Comparison of ENCODE assay signal across 16 mouse cellular contexts in the genomic region with DNA sequence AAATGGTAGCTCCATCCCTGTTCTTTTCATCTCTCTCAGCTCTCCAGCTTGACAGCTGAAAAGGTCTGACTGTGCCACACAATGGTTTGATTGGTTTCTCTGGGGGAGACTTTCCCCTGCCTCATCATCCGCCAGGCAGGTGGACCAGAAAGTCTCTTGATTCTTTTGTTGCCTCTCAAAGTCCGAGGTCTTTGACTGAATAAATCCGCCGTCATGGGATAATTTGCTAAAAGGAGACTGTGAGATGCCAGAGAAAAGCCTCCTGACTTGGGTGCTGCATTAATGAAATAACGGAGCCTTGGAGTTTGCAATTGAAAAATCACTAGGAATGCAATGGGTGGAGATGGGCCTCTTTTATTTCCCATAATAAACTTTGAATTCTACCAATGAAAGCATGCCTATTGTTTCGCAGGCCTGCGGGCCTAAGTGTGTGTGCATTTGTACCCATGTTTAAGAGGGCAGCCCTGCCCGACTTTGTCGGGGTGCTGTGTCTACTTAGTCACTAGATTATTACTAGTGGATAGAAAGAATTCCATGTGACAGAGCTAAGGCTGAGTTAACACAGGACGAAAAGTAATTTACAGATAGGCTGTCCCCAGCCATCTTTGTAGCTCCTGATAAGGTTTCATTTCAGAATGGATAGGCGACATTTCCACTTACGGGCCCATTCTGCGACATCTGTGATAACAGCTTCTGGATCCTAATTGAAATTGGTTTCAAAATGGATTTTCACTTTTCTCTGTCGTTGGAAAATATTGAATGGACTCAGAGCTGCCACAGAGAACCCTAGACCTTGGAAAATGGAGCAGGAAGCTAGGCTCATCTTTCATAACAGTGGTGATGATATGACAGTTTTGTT. TPM values are rescaled to one million over a fixed set of nuclear protein-coding genes. Genes with fewer than 3 reads are reported as not detected.
DNase-seq lines count a peak whose midpoint lies in the region; ATAC-seq and TF ChIP-seq lines count a peak whose summit lies in the region.
"Had no signal": no experiment of that assay in that cellular context is flagged by ENCODE, and none has a peak within 500 bp of the region (broad histone marks: within the 10 kb centered on the region; RNA-seq: fewer than 3 reads in every experiment).

No protein-coding gene starts in this region.

- H3K9me3 ChIP-seq in forebrain, postnatal 0 days (ENCODE audit: low read length) = no peaks in the 10 kb centered on the region
- H3K9me3 ChIP-seq in midbrain, embryonic 10.5 days (replicated peaks) = no peaks in the 10 kb centered on the region
- no peaks in the 10 kb centered on the region for H3K9me3 ChIP-seq in neural tube, embryonic 12.5 days
- H3K9me3 ChIP-seq: liver, embryonic 13.5 days had no signal

- 21% methylated on average over 14 of the region's 14 CpGs for WGBS in forebrain, postnatal 0 days
- WGBS in midbrain, embryonic 10.5 days = 33% methylated on average over 14 of the region's 14 CpGs
- WGBS in neural tube, embryonic 12.5 days = 19% methylated on average over 14 of the region's 14 CpGs

- H3K4me1 ChIP-seq in forebrain, postnatal 0 days (ENCODE audit: insufficient read depth) = no peaks in the 10 kb centered on the region
- H3K4me1 ChIP-seq in midbrain, embryonic 10.5 days = peaks cover 91% of the 10 kb centered on the region
- H3K4me1 ChIP-seq in neural tube, embryonic 12.5 days = peaks cover 27% of the 10 kb centered on the region

- H3K36me3 ChIP-seq in forebrain, postnatal 0 days (ENCODE audit: insufficient read depth) = no peaks in the 10 kb centered on the region
- peaks cover 8% of the 10 kb centered on the region; the same call in 1 of the 2 replicates for H3K36me3 ChIP-seq in midbrain, embryonic 10.5 days
- H3K36me3 ChIP-seq in neural tube, embryonic 12.5 days = no peaks in the 10 kb centered on the region
- H3K36me3 ChIP-seq: liver, embryonic 13.5 days had no signal

- no peak for TF ChIP-seq CTCF in forebrain, postnatal 0 days (IDR thresholded peaks at IDR 0.05; ENCODE audit: low read depth)

- peak overlapping the region; percentile 24; the same call in 1 of the 2 replicates for H3K4me2 ChIP-seq in forebrain, postnatal 0 days (ENCODE audit: low read depth)
- peak overlapping the region; percentile 40 for H3K4me2 ChIP-seq in neural tube, embryonic 12.5 days (replicated peaks)
- H3K4me2 ChIP-seq: heart, embryonic 11.5 days; liver, embryonic 13.5 days had no signal

- peak; percentile 23; the same call in 1 of the 2 replicates for ATAC-seq in forebrain, postnatal 0 days
- ATAC-seq in neural tube, embryonic 12.5 days (ENCODE audit: low FRiP score, low read depth) = peak; percentile 66
- ATAC-seq: lung, postnatal 0 days had no signal

- no peak overlapping the region for H3K27ac ChIP-seq in forebrain, postnatal 0 days (ENCODE audit: low read depth, low read length)
- H3K27ac ChIP-seq in midbrain, embryonic 10.5 days (replicated peaks) = peak overlapping the region; percentile 74
- H3K27ac ChIP-seq in neural tube, embryonic 12.5 days = no peak overlapping the region
- H3K27ac ChIP-seq: liver, embryonic 13.5 days had no signal

- DNase-seq in embryo, embryonic 9.5 days (ENCODE audit: extremely low spot score) = peak; percentile 37
- peak; percentile 60 for DNase-seq in forebrain, postnatal 0 days
- peak; percentile 65 for DNase-seq in midbrain, embryonic 10.5 days (ENCODE audit: low spot score)
- DNase-seq in urinary bladder, adult 18-20 months (ENCODE audit: low spot score in 2 of 2) = no peak
- DNase-seq in c-Kit-positive CD71-positive TER-119-positive erythroid progenitor cells, embryonic 14.5 days (ENCODE audit: low spot score) = no peak
- no peak for DNase-seq in adrenal gland, adult 18-20 months (ENCODE audit: low spot score in 2 of 2)
- no peak for DNase-seq in spleen, adult 12 weeks (ENCODE audit: low spot score)
- DNase-seq: cerebellum, adult 2 months; heart, postnatal 4 days; kidney, adult 8-10 months; liver, embryonic 13.5 days; right cerebral cortex, postnatal 14 days had no signal

- no peak overlapping the region for H3K9ac ChIP-seq in forebrain, postnatal 0 days
- no peak overlapping the region for H3K9ac ChIP-seq in neural tube, embryonic 12.5 days
- H3K9ac ChIP-seq: liver, embryonic 13.5 days had no signal

- H3K4me3 ChIP-seq in forebrain, postnatal 0 days (ENCODE audit: low read depth, low read length) = no peak overlapping the region
- peak overlapping the region; percentile 32 for H3K4me3 ChIP-seq in midbrain, embryonic 10.5 days
- H3K4me3 ChIP-seq in neural tube, embryonic 12.5 days = no peak overlapping the region
- H3K4me3 ChIP-seq: liver, embryonic 13.5 days had no signal

- H3K27me3 ChIP-seq in forebrain, postnatal 0 days (ENCODE audit: insufficient read depth, low read length) = no peaks in the 10 kb centered on the region
- no peaks in the 10 kb centered on the region for H3K27me3 ChIP-seq in midbrain, embryonic 10.5 days (ENCODE audit: low read depth, poor library complexity, severe bottlenecking)
- no peaks in the 10 kb centered on the region for H3K27me3 ChIP-seq in neural tube, embryonic 12.5 days (replicated peaks)
- H3K27me3 ChIP-seq: liver, embryonic 13.5 days had no signal

RNA-seq across cellular contexts. Expression of gene Gli3, which starts 23.2 kb away (rescaled TPM):
- total RNA-seq in forebrain, postnatal 0 days (2014; rRNA removed) = 4.2 and 6.4 TPM in 2 replicates
- polyA plus RNA-seq in forebrain, postnatal 0 days (2015; fragmentation: Nextera tagmentation; extraction: Ambion mirVana) = 2.0 and 3.4 TPM in 2 replicates
- 33.5 and 34.5 TPM in 2 replicates for polyA plus RNA-seq in midbrain, embryonic 10.5 days (2016; fragmentation: Nextera tagmentation; extraction: Ambion mirVana)
- 21.7 and 22.4 TPM in 2 replicates for polyA plus RNA-seq in neural tube, embryonic 12.5 days (2016; fragmentation: Nextera tagmentation; extraction: Ambion mirVana)
- total RNA-seq in adrenal gland, adult 18-20 months (2021) = 1 to 10 TPM; 3.3 to 4.7 TPM
- total RNA-seq: megakaryocyte-erythroid progenitor cell, adult 5-6 weeks had no signal

Comparison
In these comparisons a context has a peak if more than half of its experiments do, and no peak if none do; other contexts are left out.
1. DNase-seq: peak in embryo, embryonic 9.5 days (single experiment), forebrain, postnatal 0 days (single experiment) and midbrain, embryonic 10.5 days (single experiment); none in urinary bladder, adult 18-20 months (0 of 2), c-Kit-positive CD71-positive TER-119-positive erythroid progenitor cells, embryonic 14.5 days (single experiment), adrenal gland, adult 18-20 months (0 of 2) and spleen, adult 12 weeks (single experiment).